Mouse (Mus musculus) ES-E14 (cell line): ENCODE results near the gene Bcat1. TPM values are rescaled to one million over a fixed set of nuclear protein-coding genes. Genes with fewer than 3 reads are reported as not detected.

Experiments
- DNase-seq: peaks from one replicate; pipeline ENCODE4 v3.0.0-alpha.2; 2013; ENCODE audit warnings: low read depth, low spot score
- H3K27ac ChIP-seq: 2 replicates; pipeline ENCODE4 v1.5.1; 2012; ENCODE audit warnings: low read depth, mild to moderate bottlenecking, low read length, moderate library complexity, mixed read lengths; ENCODE audit not compliant: poor library complexity, insufficient read depth, severe bottlenecking
- H3K36me3 ChIP-seq: 2 replicates; pipeline ENCODE4 v1.6.1; 2012; ENCODE audit warnings: mild to moderate bottlenecking, low read length, moderate library complexity, mixed read lengths; ENCODE audit not compliant: control insufficient read depth, poor library complexity, insufficient read depth, severe bottlenecking
- H3K4me1 ChIP-seq, 2 experiments: fragments of 150-350 bp in 1 of 2; sonication (generic) in 1 of 2; 2 replicates each; pipeline ENCODE4 v1.6.1; 2012; ENCODE audit warnings: low read length in 2 of 2, mild to moderate bottlenecking in 1 of 2, mixed read lengths in 1 of 2; ENCODE audit not compliant: control insufficient read depth in 2 of 2, insufficient read depth in 2 of 2, poor library complexity in 1 of 2
- H3K4me3 ChIP-seq, 2 experiments: fragments of 150-350 bp in 1 of 2; sonication (generic) in 1 of 2; 2 replicates each; pipeline ENCODE4 v1.5.1; 2012; ENCODE audit warnings: low read length in 2 of 2, low read depth in 1 of 2, mild to moderate bottlenecking in 1 of 2, mixed read lengths in 1 of 2; ENCODE audit not compliant: insufficient read depth in 1 of 2, poor library complexity in 1 of 2, severe bottlenecking in 1 of 2
- H3K9ac ChIP-seq: 2 replicates; pipeline ENCODE4 v1.6.1; 2012; ENCODE audit warnings: low read depth, mild to moderate bottlenecking, low read length, mixed read lengths; ENCODE audit not compliant: poor library complexity, insufficient read depth, severe bottlenecking
- H3K9me3 ChIP-seq: fragments of 150-350 bp; sonication (generic); 2 replicates; pipeline ENCODE4 v1.6.1; 2012; ENCODE audit warnings: low read depth, mild to moderate bottlenecking, low read length; ENCODE audit not compliant: control insufficient read depth, insufficient read depth
- CHD2 ChIP-seq: IDR thresholded peaks from 2 replicates; pipeline ENCODE4 v1.6.1; 2014; ENCODE audit warnings: mild to moderate bottlenecking, low read depth, low read length, inconsistent platforms
- HCFC1 ChIP-seq: IDR thresholded peaks from 2 replicates; pipeline ENCODE4 v1.6.1; 2012; ENCODE audit warnings: low read length, inconsistent platforms, borderline replicate concordance; ENCODE audit not compliant: insufficient read depth
- MAFK ChIP-seq: IDR thresholded peaks from 2 replicates; pipeline ENCODE4 v1.6.1; 2014; ENCODE audit warnings: mild to moderate bottlenecking, low read depth, low read length, inconsistent platforms; ENCODE audit not compliant: insufficient read depth
- ZC3H11A ChIP-seq: IDR thresholded peaks from 2 replicates; pipeline ENCODE4 v1.6.1; 2012; ENCODE audit warnings: low read depth, mild to moderate bottlenecking, inconsistent platforms, low read length, borderline replicate concordance
- ZNF384 ChIP-seq: IDR thresholded peaks from 2 replicates; pipeline ENCODE4 v1.6.1; 2012; ENCODE audit warnings: low read depth, low read length, inconsistent platforms
- in situ Hi-C, 2 experiments: fragments of 600-800 bp; cut with MboI; formaldehyde crosslinking; loops; one replicate each; pipeline ENCODE4 v1.15.1; 2025; ENCODE audit warnings: low sequenced_read_pairs in 2 of 2, inconsistent platforms in 1 of 2; ENCODE audit not compliant: unreplicated experiment in 2 of 2
- total RNA-seq: library from RNA; depleted of rRNA; stranded (reverse); fragments of 300-350 nt; gene quantifications from 2 replicates; pipeline ENCODE4 v1.2.3, GENCODE M21; 2012

The Bcat1 gene
- total RNA-seq, 1 experiment, result 180 TPM

DNA sequence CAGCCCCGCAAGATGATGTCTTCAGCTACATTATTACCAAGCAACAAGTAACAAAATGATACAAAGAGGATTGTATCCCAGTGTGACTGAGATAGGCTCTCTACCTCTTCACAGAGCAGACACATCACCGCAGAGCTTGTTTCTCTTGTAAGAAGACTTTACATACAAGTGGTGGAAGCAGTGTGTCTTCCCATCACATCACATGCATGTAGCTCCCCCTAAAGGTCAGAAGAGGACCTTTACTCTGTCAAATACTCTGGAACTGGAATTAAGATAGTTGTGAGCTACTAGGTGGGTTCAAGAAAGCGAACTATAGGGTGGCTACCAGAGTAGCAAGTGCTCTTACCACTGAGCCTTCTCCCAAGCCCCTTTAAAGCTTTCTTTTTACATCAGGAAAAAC is 78.8 kb downstream of the Bcat1 start:
- no peaks in the 10 kb centered on the region; a peak in 2 of 4 replicates for H3K4me1 ChIP-seq
- no peak overlapping the region for H3K4me3 ChIP-seq
- TF ChIP-seq CHD2 (no peak), MAFK (no peak), ZNF384 (no peak), HCFC1 (no peak), ZC3H11A (no peak)
- no peak for DNase-seq
- no peak overlapping the region for H3K9ac ChIP-seq
- peaks cover 24% of the 10 kb centered on the region for H3K36me3 ChIP-seq
- in situ Hi-C loops, result no loop called here
- no peak overlapping the region for H3K27ac ChIP-seq
- no peaks in the 10 kb centered on the region for H3K9me3 ChIP-seq

DNA sequence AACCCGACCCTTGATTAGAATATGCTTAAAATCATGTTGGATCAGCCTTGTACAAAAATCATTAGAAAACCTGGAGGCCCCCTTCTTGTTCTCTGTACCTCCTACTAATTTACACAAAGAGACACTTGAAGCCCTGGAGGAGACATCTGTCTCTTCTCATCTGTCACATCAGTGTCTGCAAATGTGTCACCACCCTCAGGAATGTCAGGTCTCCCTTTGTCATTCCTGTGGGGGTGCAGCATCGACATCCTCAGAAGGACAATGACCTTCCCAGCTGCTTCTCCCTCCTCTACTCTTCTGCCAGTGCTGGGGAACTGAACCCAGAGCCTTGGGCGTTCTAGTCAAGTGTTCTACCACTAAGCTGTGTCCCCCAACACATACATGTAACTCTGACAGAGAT is 83.9 kb downstream of the Bcat1 start:
- DNase-seq, result no peak
- Histone ChIP-seq H3K4me1 (no peaks in the 10 kb centered on the region), H3K9me3 (no peaks in the 10 kb centered on the region), H3K27ac (no peak overlapping the region), H3K4me3 (no peak overlapping the region), H3K36me3 (0 out of 2 replicates have a peak, but pooled peaks cover 2% of the 10 kb centered on the region), H3K9ac (no peak overlapping the region)
- in situ Hi-C loops, result no loop called here
- TF ChIP-seq CHD2 (no peak), ZC3H11A (no peak), HCFC1 (no peak), MAFK (no peak), ZNF384 (no peak)

DNA sequence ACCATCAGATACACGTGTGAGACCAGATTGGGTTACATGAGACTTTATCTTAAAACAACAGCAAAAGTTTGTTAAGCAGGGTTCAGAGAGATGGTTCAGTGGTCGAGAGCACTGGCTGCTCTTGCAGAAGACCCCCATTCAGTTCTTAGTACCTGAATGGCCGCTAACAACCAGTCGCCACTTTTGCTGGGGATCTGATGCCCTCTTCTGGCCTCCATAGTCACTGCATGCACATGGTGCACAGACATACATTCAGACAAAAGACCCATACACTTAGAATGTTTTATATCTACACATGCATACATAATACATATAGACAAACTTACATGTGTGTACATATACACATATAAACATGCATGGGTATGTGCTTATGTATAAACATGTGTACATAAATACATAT is 86.8 kb downstream of the Bcat1 start:
- no peak overlapping the region for H3K9ac ChIP-seq
- no peak overlapping the region for H3K27ac ChIP-seq
- H3K4me1 ChIP-seq, result no peaks in the 10 kb centered on the region
- no peaks in the 10 kb centered on the region for H3K9me3 ChIP-seq
- H3K36me3 ChIP-seq, result no peaks in the 10 kb centered on the region
- in situ Hi-C loops, result no loop called here
- no peak overlapping the region for H3K4me3 ChIP-seq
- no peak for DNase-seq
- TF ChIP-seq ZC3H11A (no peak), ZNF384 (no peak), MAFK (no peak), CHD2 (no peak), HCFC1 (no peak)

DNA sequence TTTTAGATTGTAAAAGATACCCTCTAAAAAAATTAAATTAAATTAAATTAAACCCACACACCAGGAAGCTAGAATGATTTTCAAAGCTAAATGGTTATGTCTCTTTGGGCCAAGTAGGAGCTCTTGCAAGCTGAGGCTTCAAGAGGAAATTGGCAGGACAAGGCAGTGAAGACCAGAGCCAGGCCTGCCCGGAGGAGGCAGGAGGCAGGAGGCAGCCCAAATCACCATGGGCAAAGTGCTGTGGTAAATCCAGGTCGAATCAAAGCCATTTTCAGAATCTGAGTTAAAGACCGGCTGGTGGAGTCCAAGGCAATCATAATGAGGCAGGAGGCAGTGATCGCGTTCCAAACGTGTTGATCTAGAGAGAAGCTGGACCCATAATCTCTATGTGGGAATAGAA is 88.3 kb downstream of the Bcat1 start:
- TF ChIP-seq ZNF384, result no peak
- no peak for TF ChIP-seq HCFC1
- TF ChIP-seq ZC3H11A, result no peak
- no peak for TF ChIP-seq MAFK
- TF ChIP-seq CHD2, result no peak
- no peaks in the 10 kb centered on the region for H3K36me3 ChIP-seq
- H3K9me3 ChIP-seq, result no peaks in the 10 kb centered on the region; the same call in 1 of the 2 replicates
- no peak overlapping the region for H3K27ac ChIP-seq
- no peak for DNase-seq
- H3K9ac ChIP-seq, result no peak overlapping the region
- in situ Hi-C loops, result no loop called here
- H3K4me1 ChIP-seq, result peaks cover 0 to 1% of the 10 kb centered on the region in 2 experiments; a peak in 1 of 4 replicates
- H3K4me3 ChIP-seq, result no peak overlapping the region

DNA sequence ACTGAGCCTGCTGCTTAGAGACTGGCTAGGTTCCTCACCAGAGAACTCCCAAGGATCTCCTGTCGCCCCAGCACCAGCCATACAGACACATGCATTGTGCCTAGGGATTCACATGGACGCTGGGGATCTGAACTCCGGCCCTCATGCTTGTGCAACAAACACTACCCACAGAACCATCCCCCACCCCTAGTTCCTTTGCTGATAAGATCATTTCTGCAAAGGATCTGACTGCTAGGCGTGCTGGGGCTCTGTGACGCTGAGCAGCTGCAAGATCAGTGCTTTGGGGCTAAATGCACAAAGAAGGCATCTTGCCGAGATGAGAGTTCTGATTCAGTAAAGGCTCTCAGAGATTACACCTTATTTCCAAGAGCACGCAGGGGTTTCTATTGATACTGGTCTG is 88.8 kb downstream of the Bcat1 start:
- Histone ChIP-seq H3K36me3 (no peaks in the 10 kb centered on the region), H3K9me3 (no peaks in the 10 kb centered on the region; the same call in 1 of the 2 replicates), H3K4me1 (peaks cover 2% of the 10 kb centered on the region in 2 experiments; a peak in 1 of 4 replicates), H3K9ac (no peak overlapping the region), H3K4me3 (no peak overlapping the region), H3K27ac (no peak overlapping the region)
- no peak for TF ChIP-seq CHD2
- no peak for DNase-seq
- in situ Hi-C loops, result no loop called here
